Mouse (Mus musculus): ENCODE data around the gene Ppfibp2. TPM values are rescaled to one million over a fixed set of nuclear protein-coding genes. Genes with fewer than 3 reads are reported as not detected.

The Ppfibp2 gene
- polyA plus RNA-seq, 1 experiment from 2014 or later, result 6.0 TPM

- 57% methylated on average over 10 of the region's 10 CpGs for WGBS
- Histone ChIP-seq H3K4me3 (ENCODE audit: low read depth, low read length) (no peak overlapping the region), H3K9ac (ENCODE audit: low read length) (no peak overlapping the region), H3K4me2 (ENCODE audit: low read depth) (no peak overlapping the region), H3K27me3 (ENCODE audit: control insufficient read depth, insufficient read depth, low read length) (0 out of 2 replicates have a peak, but pooled peaks cover 4% of the 10 kb centered on the region), H3K9me3 (ENCODE audit: control insufficient read depth, low read length) (no peaks in the 10 kb centered on the region), H3K4me1 (ENCODE audit: control insufficient read depth, insufficient read depth, low read length) (no peaks in the 10 kb centered on the region), H3K27ac (ENCODE audit: low read depth, low read length) (no peak overlapping the region), H3K36me3 (ENCODE audit: control insufficient read depth, insufficient read depth, low read length) (no peaks in the 10 kb centered on the region)
- ATAC-seq (ENCODE audit: insufficient read depth, low FRiP score, low TSS enrichment), result peak; percentile 45; the same call in 1 of the 2 replicates
- no peak for DNase-seq (ENCODE audit: low spot score)
Observed at GRCm38 (mm10) chr7:107694254-107694947, 99.4 kb downstream of the Ppfibp2 start.

- H3K27ac ChIP-seq (ENCODE audit: low read depth, low read length), result no peak overlapping the region
- H3K4me3 ChIP-seq (ENCODE audit: low read depth, low read length), result no peak overlapping the region
- ATAC-seq (ENCODE audit: insufficient read depth, low FRiP score, low TSS enrichment) (no peak), DNase-seq (ENCODE audit: low spot score) (no peak)
- H3K36me3 ChIP-seq (ENCODE audit: control insufficient read depth, insufficient read depth, low read length), result no peaks in the 10 kb centered on the region
- H3K4me2 ChIP-seq (ENCODE audit: low read depth), result no peak overlapping the region
- no peaks in the 10 kb centered on the region for H3K9me3 ChIP-seq (ENCODE audit: control insufficient read depth, low read length)
- 87% methylated on average over 5 of the region's 5 CpGs for WGBS
- no peak overlapping the region for H3K9ac ChIP-seq (ENCODE audit: low read length)
- H3K4me1 ChIP-seq (ENCODE audit: control insufficient read depth, insufficient read depth, low read length), result no peaks in the 10 kb centered on the region
- 0 out of 2 replicates have a peak, but pooled peaks cover 4% of the 10 kb centered on the region for H3K27me3 ChIP-seq (ENCODE audit: control insufficient read depth, insufficient read depth, low read length)
Observed at GRCm38 (mm10) chr7:107697066-107697465, 102.1 kb downstream of the Ppfibp2 start.

GRCm38 (mm10) chr7:107699926-107700325 lies 104.9 kb downstream of the Ppfibp2 start:
- Histone ChIP-seq H3K27ac (ENCODE audit: low read depth, low read length) (no peak overlapping the region), H3K4me1 (ENCODE audit: control insufficient read depth, insufficient read depth, low read length) (no peaks in the 10 kb centered on the region), H3K27me3 (ENCODE audit: control insufficient read depth, insufficient read depth, low read length) (0 out of 2 replicates have a peak, but pooled peaks cover 4% of the 10 kb centered on the region), H3K9ac (ENCODE audit: low read length) (no peak overlapping the region), H3K4me2 (ENCODE audit: low read depth) (no peak overlapping the region), H3K4me3 (ENCODE audit: low read depth, low read length) (no peak overlapping the region), H3K36me3 (ENCODE audit: control insufficient read depth, insufficient read depth, low read length) (no peaks in the 10 kb centered on the region), H3K9me3 (ENCODE audit: control insufficient read depth, low read length) (no peaks in the 10 kb centered on the region)
- no peak for DNase-seq (ENCODE audit: low spot score)
- no peak for ATAC-seq (ENCODE audit: insufficient read depth, low FRiP score, low TSS enrichment)
- WGBS, result 89% methylated on average over 1 of the region's 1 CpGs

GRCm38 (mm10) chr7:107700646-107701045 lies 105.6 kb downstream of the Ppfibp2 start:
- 89% methylated on average over 5 of the region's 5 CpGs for WGBS
- no peak overlapping the region for H3K4me3 ChIP-seq (ENCODE audit: low read depth, low read length)
- H3K9me3 ChIP-seq (ENCODE audit: control insufficient read depth, low read length), result no peaks in the 10 kb centered on the region
- DNase-seq (ENCODE audit: low spot score) (no peak), ATAC-seq (ENCODE audit: insufficient read depth, low FRiP score, low TSS enrichment) (no peak)
- no peak overlapping the region for H3K4me2 ChIP-seq (ENCODE audit: low read depth)
- 0 out of 2 replicates have a peak, but pooled peaks cover 4% of the 10 kb centered on the region for H3K27me3 ChIP-seq (ENCODE audit: control insufficient read depth, insufficient read depth, low read length)
- H3K27ac ChIP-seq (ENCODE audit: low read depth, low read length), result no peak overlapping the region
- no peaks in the 10 kb centered on the region for H3K4me1 ChIP-seq (ENCODE audit: control insufficient read depth, insufficient read depth, low read length)
- H3K36me3 ChIP-seq (ENCODE audit: control insufficient read depth, insufficient read depth, low read length), result no peaks in the 10 kb centered on the region
- H3K9ac ChIP-seq (ENCODE audit: low read length), result no peak overlapping the region

GRCm38 (mm10) chr7:107702461-107703380 lies 107.7 kb downstream of the Ppfibp2 start:
- no peak overlapping the region for H3K4me3 ChIP-seq (ENCODE audit: low read depth, low read length)
- no peaks in the 10 kb centered on the region for H3K36me3 ChIP-seq (ENCODE audit: control insufficient read depth, insufficient read depth, low read length)
- no peak overlapping the region for H3K4me2 ChIP-seq (ENCODE audit: low read depth)
- H3K27ac ChIP-seq (ENCODE audit: low read depth, low read length), result no peak overlapping the region
- no peaks in the 10 kb centered on the region for H3K4me1 ChIP-seq (ENCODE audit: control insufficient read depth, insufficient read depth, low read length)
- WGBS, result 66% methylated on average over 13 of the region's 13 CpGs
- no peak overlapping the region for H3K9ac ChIP-seq (ENCODE audit: low read length)
- no peak for ATAC-seq (ENCODE audit: insufficient read depth, low FRiP score, low TSS enrichment)
- no peaks in the 10 kb centered on the region for H3K27me3 ChIP-seq (ENCODE audit: control insufficient read depth, insufficient read depth, low read length)
- H3K9me3 ChIP-seq (ENCODE audit: control insufficient read depth, low read length), result no peaks in the 10 kb centered on the region
- no peak for DNase-seq (ENCODE audit: low spot score)

GRCm38 (mm10) chr7:107705941-107706340 lies 110.9 kb downstream of the Ppfibp2 start:
- H3K36me3 ChIP-seq (ENCODE audit: control insufficient read depth, insufficient read depth, low read length), result no peaks in the 10 kb centered on the region
- no peak for DNase-seq (ENCODE audit: low spot score)
- ATAC-seq (ENCODE audit: insufficient read depth, low FRiP score, low TSS enrichment), result no peak
- no peaks in the 10 kb centered on the region for H3K4me1 ChIP-seq (ENCODE audit: control insufficient read depth, insufficient read depth, low read length)
- H3K27me3 ChIP-seq (ENCODE audit: control insufficient read depth, insufficient read depth, low read length), result no peaks in the 10 kb centered on the region
- WGBS, result 90% methylated on average over 5 of the region's 5 CpGs
- no peak overlapping the region for H3K9ac ChIP-seq (ENCODE audit: low read length)
- H3K9me3 ChIP-seq (ENCODE audit: control insufficient read depth, low read length), result no peaks in the 10 kb centered on the region
- H3K4me2 ChIP-seq (ENCODE audit: low read depth), result no peak overlapping the region
- no peak overlapping the region for H3K4me3 ChIP-seq (ENCODE audit: low read depth, low read length)
- H3K27ac ChIP-seq (ENCODE audit: low read depth, low read length), result no peak overlapping the region

GRCm38 (mm10) chr7:107707650-107708049 lies 112.6 kb downstream of the Ppfibp2 start:
- no peak for ATAC-seq (ENCODE audit: insufficient read depth, low FRiP score, low TSS enrichment)
- Histone ChIP-seq H3K9me3 (ENCODE audit: control insufficient read depth, low read length) (no peaks in the 10 kb centered on the region), H3K27ac (ENCODE audit: low read depth, low read length) (no peak overlapping the region), H3K36me3 (ENCODE audit: control insufficient read depth, insufficient read depth, low read length) (no peaks in the 10 kb centered on the region), H3K4me1 (ENCODE audit: control insufficient read depth, insufficient read depth, low read length) (no peaks in the 10 kb centered on the region), H3K4me3 (ENCODE audit: low read depth, low read length) (no peak overlapping the region), H3K4me2 (ENCODE audit: low read depth) (no peak overlapping the region), H3K9ac (ENCODE audit: low read length) (no peak overlapping the region), H3K27me3 (ENCODE audit: control insufficient read depth, insufficient read depth, low read length) (no peaks in the 10 kb centered on the region)
- DNase-seq (ENCODE audit: low spot score), result no peak
- WGBS, result 72% methylated on average over 9 of the region's 9 CpGs

GRCm38 (mm10) chr7:107708491-107709112 lies 113.6 kb downstream of the Ppfibp2 start:
- peak; percentile 67 for DNase-seq (ENCODE audit: low spot score)
- H3K9ac ChIP-seq (ENCODE audit: low read length), result no peak overlapping the region
- H3K27me3 ChIP-seq (ENCODE audit: control insufficient read depth, insufficient read depth, low read length), result no peaks in the 10 kb centered on the region
- ATAC-seq (ENCODE audit: insufficient read depth, low FRiP score, low TSS enrichment), result peak; percentile 77
- H3K4me3 ChIP-seq (ENCODE audit: low read depth, low read length), result no peak overlapping the region
- H3K4me2 ChIP-seq (ENCODE audit: low read depth), result peak overlapping the region; percentile 21; the same call in 1 of the 2 replicates
- H3K4me1 ChIP-seq (ENCODE audit: control insufficient read depth, insufficient read depth, low read length), result no peaks in the 10 kb centered on the region
- WGBS, result 5% methylated on average over 10 of the region's 10 CpGs
- no peak overlapping the region for H3K27ac ChIP-seq (ENCODE audit: low read depth, low read length)
- H3K9me3 ChIP-seq (ENCODE audit: control insufficient read depth, low read length), result no peaks in the 10 kb centered on the region
- H3K36me3 ChIP-seq (ENCODE audit: control insufficient read depth, insufficient read depth, low read length), result no peaks in the 10 kb centered on the region
